Mouse (Mus musculus): ENCODE results near the gene Kctd8. TPM values are rescaled to one million over a fixed set of nuclear protein-coding genes. Genes with fewer than 3 reads are reported as not detected.
A peak's percentile ranks its signal among the peaks of the same experiment; 100 is the strongest.

The Kctd8 gene
- total RNA-seq, 2 experiments from 2014 or later, result 5.3 to 6.5 TPM

- no peak for DNase-seq (ENCODE audit: low spot score in 2 of 2)
Observed at GRCm38 (mm10) chr5:69159897-69160509, 181.5 kb downstream of the Kctd8 start.

GRCm38 (mm10) chr5:69156489-69156888 is 185.0 kb downstream of the Kctd8 start:
- DNase-seq (ENCODE audit: low spot score in 2 of 2), result no peak

- no peak for DNase-seq (ENCODE audit: low spot score in 2 of 2)
Observed at GRCm38 (mm10) chr5:69145827-69146226, 195.7 kb downstream of the Kctd8 start.

- no peak for DNase-seq (ENCODE audit: low spot score in 2 of 2)
Observed at GRCm38 (mm10) chr5:69141082-69141481, 200.4 kb downstream of the Kctd8 start.

- no peak for DNase-seq (ENCODE audit: low spot score in 2 of 2)
Observed at GRCm38 (mm10) chr5:69108718-69109117, 232.8 kb downstream of the Kctd8 start.

- peak in 1 of 2 experiments; percentile 5 for DNase-seq (ENCODE audit: low spot score in 2 of 2)
Observed at GRCm38 (mm10) chr5:69088912-69089311, 252.6 kb downstream of the Kctd8 start.

Small RNA genes lying within 50 kb of the gene (microRNA-seq; reads per million reads assigned to microRNA genes)
- 0 to 0.45 reads per million in 2 experiments for gene Gm24368

Other genes starting within 250 kb of the Kctd8 start
- not detected for gene Yipf7, start 201.0 kb upstream of the Kctd8 start, total RNA-seq (2021)
- 10 to 100 TPM; 27.4 to 34.8 TPM for gene Guf1, start 215.2 kb upstream of the Kctd8 start, total RNA-seq (2021)

Measured in layer of hippocampus, postnatal 14 days (tissue).